Mouse (Mus musculus): ENCODE results near the gene Klhl1.
"Not testable (repeated sequence)": the region's sequence is repeated elsewhere in the genome, so short reads cannot be mapped to it uniquely, and the experiment has no call there.

Gene Klhl1

DNA sequence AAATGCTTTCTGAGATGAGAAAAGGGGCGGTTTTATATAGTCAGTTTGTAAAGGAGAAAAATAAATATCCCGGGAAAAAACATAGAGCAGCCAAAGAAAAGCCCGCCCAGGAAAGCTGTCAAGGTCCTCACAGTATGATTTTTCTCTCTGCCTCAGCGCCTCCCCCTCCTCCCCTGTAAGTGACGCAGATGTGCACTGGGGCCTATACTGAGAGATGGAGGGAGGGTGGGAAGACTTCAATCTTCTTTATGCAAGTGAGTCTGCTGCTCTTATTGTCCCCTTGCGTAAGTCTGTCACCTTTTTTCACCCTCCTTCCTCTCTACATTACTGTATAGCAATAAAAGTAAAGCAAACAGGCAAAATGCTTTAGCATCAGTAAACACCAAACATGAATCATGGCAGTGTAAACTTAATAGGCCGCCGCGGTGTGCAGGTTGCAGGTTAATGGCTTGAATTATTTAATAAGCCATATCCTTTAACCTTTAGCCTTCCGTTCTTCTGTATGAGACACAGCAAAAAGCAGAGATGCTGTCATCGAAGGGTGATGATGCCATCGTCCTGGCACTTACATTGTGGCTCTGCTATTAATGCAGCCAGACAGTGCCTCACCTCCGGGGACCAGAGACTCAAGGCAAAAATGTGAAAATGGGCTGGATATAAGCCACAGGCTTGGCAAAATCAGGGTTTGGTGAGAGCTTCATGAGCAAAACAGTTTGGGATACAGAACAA, at the start of gene Klhl1:
Gene Klhl1, minus strand, starts transcription at position 149 of the 729 bp plus-strand sequence.
- DNase-seq (ENCODE audit: low spot score), result no peak

DNA sequence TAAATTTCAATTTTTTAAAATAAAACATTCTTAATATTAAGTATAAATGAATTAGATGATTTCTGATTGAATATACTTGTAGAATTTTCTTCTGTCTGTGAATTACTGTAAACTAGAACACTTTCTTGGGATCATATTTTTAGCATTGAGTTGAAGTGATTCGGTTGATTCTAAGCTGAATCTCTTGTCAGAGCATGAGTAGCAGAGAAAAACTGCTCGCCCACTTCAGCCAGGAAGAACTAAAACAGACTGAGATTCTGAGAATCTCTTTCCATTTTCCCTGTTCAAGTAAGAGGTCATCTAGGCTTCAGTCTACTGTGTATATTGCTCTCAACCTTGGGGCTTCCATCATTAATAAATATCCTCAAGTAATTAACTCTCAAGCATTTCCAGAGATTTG, 34.8 kb upstream of the Klhl1 start:
- no peak for DNase-seq (ENCODE audit: low spot score)

DNA sequence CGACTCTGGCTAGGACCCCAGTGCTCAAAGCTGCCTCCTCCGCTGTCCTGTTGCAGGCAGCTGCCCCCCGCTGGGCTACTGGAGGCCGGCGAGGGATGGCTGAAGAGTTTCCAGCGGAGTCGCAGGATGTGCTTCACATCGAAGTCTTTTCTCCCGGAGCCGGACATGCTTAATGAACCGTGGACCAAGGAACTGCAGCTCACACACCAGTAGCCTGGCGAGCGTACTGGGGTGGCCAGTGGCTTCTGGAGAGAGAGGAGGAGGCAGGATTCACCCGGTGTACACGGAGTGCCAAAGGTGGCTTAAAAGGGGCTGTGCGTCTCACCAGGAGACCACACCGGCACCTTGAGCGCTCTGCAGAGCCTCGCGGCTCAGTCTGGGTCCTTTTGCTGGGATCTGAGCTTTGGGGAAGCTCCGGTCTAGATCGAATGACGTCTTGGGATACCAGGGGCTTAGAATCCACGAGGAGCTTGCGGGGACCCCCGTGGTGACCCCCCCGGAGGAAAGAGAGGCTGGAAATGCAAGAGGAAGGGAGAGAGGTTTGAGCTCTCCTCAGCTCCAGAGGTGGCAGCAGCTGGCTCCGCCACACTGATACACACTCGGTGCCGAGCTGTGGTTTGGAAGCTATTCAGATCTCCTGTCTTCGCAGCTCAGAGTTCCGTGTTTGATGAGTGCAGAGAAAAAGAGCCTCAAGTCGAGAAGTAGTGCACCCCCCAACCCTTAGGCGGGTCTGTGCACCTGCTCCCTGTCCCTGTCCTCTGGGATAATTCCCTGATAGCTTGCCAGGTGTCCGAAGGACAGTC, 550 bp downstream of the Klhl1 start:
- no peak for DNase-seq (ENCODE audit: low spot score)

DNA sequence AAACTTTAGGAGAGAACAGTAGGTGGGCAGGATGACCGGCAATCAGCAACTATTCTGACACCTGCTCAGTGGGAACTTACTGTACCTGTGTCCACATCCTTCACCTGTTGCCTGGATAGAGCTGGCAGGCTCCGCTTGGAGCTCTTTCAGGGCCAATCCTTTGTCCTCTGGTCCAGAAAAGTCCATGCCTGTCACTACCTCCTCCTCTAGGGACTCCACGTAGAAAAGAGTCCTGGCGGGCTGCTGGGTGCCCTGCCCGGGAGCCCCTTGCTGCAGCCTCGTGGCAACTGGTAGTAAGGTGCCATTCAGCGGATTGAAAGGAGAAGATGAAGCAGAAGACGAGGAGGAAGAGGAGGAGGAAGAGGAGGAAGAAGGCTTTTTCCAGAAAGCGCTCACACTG, 1.2 kb downstream of the Klhl1 start:
- no peak for DNase-seq (ENCODE audit: low spot score)

DNA sequence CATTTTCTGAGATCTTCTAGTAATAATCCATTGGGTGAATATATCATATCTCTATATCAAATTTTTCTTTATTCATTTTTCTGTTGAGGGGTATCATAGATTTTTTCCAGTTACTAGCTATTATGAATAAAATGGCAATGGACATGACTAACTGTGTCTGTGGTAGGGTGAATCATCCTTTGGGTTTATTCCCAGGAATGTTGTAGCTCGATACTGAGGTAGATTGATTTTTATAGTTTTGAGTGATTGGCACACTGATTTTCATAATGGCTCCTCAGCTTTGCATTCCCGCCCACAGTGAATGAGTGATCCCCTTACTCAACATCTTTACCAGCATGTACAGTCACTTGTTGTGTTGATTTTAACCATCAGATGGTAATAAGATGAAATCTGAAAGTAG, 19.0 kb downstream of the Klhl1 start:
- DNase-seq (ENCODE audit: low spot score), result no peak

DNA sequence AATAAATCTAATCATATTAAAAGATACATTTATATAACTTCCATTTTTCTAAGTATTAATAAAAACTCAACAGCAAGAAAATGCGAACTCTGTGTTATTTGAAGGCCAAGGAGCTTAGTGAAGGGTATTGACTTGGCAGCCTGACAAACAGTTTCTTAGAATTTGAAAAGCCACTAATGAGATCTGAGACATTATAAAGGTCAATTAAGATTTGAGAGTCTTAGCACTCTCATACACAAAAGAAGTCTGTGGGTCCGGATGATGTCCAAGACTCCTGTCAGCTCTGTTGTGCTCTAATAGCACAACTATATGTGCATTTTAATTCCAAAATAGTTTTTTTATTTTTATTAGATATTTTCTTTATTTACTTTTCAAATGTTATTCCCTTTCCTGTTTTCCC, 47.1 kb downstream of the Klhl1 start:
- DNase-seq (ENCODE audit: low spot score), result no peak

DNA sequence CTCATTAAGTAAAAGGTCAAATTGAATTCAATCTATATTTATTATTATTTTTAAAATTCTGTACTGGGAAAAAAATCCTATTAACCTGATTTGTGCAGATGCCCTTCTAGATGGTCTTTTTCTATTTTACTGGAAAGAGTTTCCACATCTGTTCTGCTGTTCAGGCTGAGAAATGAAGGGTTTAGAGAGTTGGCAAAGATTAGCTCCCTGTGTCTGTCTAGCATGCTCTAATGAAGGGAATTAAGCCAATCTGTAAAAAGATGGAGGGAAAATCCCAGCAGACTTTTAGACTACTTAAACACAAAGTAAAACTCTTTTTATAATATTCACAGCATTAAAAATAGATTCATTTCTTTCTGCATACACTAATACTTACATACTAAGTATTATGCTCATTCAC, 47.6 kb downstream of the Klhl1 start:
- no peak for DNase-seq (ENCODE audit: low spot score)

DNA sequence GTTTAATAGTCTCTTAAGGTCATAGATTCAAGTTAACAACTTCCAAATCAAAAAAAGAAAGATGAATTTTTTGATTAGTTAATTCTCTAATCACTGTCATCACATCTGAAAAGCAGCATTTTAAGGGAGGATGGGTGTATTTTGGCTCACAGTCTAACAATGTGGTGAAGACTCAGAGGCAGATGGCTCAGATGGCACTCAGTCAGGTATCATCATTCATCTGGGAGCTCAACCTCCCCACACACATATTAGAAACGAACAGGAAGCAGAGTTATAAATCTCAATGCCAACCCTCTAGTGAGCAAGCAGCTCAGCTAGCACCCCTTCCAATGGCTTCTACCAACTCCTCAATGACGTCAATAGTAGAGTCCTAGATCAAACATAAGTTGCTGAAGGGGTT, 57.1 kb downstream of the Klhl1 start:
- no peak for DNase-seq (ENCODE audit: low spot score)

DNA sequence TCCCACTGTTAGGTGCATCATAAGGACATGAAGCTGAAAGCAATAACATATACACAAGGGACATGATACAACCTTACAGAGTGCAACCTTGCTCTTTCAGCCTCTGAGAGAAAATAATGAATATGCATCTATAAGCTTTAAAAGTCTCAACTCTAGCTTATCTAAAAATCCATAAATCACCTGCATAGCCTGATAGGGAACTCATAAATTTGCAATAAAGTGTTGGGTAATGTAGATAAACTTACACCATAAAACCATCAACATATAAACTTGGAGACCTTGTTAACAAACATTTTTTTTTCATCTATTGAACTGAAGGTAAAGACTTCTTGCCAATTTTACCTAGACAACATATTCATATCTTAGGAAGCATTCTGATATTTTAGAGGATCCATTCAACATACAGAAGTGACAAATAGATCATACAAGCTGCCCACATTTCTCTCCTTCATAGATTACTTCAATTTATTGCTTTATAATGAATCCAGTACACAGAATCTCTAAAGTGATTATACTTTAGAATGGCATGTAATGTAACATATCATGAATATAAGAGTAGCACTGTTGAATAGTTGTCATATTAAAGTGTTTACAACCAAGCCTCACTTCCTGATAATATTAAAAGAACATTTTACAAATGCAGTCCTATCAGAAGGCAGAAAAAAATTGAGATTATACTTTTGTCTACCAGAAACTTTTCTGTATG, 126.7 kb downstream of the Klhl1 start:
- no peak for DNase-seq (ENCODE audit: low spot score)

DNA sequence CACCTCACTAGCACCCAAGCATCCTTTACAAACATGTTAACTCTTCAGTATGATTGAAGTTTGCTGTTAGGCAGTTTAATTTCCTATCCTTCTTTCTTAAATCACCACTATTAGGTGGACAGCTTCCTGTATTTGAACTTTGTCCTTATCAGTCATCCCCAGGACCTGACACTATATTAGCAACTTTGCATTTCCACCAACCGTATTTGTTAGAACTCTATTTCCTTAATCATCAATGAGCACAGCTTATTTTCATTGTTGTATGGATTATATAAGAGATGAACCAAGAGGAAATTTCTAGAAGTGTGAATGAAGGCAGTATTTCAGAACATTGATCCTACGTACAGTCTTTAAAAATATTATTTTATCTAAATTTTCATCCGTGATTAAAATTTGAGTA, 156.2 kb downstream of the Klhl1 start:
- DNase-seq (ENCODE audit: low spot score), result no peak

DNA sequence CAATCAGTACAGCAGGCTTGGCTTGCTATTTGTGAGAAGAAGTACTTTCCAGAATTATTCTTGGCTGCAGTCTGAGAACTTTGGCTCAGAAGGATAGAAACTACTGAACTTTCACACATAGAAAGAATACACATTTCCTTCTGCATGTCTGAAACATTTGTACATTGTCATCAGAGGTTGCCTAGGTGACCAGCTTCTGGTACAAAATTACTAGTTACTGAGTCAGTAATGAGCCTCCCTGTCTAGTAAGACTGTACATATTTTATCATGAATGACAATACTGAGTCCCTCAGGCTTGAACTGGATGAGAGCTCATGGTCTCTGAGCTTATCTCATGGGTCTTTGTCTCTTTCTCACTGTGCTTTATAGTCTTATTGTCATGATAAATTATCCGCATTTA, 170.7 kb downstream of the Klhl1 start:
- no peak for DNase-seq (ENCODE audit: low spot score)

DNA sequence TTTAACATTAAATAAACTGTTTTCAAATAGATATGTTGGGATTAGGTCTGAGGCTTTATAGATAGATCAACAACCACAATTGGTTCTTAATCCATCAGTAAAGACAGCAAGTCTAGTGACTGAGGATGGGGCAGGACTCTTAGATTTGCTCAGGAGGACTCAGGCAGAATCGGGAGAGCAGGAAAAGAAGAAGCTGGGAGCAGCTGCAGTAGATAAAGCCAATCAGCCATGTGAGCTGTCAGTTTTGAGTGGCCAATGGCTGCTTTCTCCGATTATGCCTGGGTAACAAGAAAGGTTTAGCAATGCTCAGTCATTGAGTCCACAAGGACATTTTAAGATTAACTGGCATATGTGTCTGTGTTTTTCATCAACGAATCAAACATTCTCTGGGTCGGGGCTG, 187.8 kb downstream of the Klhl1 start:
- DNase-seq (ENCODE audit: low spot score), result no peak

DNA sequence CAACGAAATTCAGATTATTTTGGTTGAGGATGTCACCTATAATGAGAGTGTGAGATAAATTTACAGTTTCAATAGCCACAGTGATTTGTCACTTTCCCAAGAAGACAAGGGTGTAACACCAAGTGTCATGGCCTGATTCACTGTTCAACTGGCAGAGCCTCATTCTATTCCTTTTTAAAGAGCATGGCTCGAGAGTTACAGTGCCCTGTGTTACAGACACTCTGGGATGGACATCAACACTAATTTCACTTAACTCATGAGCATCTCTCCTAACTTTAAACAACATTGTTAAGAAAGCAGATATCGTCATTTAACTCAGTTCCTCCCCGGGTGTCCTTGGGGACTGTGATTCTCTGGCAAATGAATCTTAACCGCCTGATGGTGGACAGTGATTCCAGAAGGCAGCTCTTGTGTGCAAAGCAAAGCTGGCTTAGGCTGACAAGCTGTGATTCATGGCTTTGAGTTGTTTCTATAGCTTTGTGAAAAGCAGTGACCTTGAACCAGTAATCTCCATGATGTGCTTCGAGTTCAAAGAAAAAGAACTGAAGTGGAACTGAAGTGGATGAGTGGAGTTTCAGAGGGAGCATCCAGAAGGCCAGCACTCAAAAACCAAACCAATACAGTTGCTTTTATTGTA, 301.0 kb downstream of the Klhl1 start:
- no peak for DNase-seq (ENCODE audit: low spot score)

DNA sequence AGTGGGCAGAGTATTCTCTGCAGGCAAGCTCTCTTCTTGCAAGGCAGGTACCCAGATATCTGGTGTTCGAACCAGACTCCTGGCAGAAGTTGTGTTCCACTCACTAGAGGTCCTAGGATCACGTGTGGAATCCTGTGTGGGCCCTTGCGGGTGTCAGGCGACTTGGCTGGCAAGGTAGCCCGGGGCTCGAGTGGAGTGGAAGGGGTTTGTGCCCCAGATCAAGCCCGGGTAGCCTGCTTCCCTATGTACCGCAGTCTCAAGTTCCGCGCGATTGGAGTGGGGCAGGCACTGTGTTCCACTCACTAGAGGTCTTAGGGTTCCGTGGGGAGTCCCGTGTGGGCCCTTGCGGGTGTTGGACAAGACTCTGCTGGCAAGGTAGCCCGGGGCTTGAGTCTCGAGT, 324.1 kb downstream of the Klhl1 start:
- DNase-seq (ENCODE audit: low spot score), result not testable (repeated sequence)

DNA sequence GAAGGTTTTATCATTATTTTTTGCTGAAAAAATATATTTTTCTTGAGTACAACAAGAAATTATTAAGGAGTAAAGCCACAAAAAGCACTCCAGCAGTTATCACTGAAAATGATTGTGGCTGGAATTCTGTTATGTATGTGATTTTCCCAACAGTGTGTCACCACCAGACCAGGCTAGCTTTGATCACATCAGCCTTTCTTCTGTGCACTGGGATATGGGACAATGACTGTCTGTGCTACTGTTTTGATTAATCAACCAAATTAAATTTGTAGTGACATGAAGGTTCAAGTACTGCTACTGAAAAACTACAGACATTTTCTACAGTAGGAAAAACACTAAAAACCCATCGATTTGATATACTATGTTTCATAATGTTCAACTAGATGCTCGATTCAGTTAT, 344.4 kb downstream of the Klhl1 start:
- no peak for DNase-seq (ENCODE audit: low spot score)

DNA sequence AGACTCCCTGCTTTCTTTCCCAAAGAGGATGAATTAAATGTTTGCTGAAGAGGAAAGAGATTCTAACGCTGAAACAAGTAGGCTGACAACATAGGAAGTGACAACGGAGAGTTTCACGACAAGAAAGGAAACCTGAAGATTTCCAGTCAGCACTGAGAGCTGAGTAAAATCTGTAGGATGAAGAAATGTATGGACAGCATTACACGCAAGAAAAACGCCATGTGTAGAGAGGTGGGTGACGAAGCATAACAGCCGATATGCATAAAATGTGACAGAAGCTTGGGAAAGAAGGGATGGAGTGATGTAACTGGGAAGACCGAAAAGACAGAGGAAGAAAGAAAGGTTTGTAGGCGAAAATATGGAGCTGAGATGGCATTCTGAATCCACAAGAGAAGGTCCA, 375.8 kb downstream of the Klhl1 start:
- no peak for DNase-seq (ENCODE audit: low spot score)

DNA sequence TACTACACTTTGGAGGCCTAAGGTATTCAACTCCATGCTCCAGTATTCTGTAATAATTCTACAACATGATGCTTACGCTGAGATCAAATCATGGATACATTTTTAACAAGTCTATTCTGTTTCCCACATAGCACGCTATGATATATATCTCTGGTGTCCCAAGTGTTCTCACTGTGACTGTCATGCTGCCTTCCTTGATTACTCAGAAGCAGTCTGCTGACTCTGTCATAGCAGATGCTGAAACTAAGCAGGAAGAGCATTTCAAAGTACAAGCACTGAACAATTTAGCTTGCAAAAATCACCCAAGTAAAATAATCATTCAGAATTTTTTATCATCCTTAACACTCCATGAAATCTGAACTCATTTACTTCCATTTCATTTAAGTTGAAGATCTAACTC, 378.7 kb downstream of the Klhl1 start:
- peak; percentile 8 for DNase-seq (ENCODE audit: low spot score)

DNA sequence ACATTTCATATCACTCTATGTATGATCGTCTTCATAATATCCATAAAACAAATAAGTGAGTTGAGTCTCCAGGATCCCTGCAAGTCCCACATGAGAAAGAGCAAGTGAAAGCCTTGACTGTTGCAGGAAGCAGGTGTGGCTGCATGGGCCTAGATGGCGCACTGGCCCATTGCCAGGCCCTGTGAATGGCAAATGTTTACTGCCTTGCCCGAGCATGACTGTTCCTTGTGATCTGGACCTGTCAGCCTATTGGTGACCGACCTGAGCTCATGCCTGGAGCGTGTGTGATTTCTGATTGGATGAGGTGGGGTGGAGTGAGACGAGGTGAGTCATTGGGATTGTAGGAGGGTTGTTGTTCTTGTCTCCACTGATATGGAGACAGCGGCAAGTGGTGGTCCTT, 411.5 kb downstream of the Klhl1 start:
- no peak for DNase-seq (ENCODE audit: low spot score)

DNA sequence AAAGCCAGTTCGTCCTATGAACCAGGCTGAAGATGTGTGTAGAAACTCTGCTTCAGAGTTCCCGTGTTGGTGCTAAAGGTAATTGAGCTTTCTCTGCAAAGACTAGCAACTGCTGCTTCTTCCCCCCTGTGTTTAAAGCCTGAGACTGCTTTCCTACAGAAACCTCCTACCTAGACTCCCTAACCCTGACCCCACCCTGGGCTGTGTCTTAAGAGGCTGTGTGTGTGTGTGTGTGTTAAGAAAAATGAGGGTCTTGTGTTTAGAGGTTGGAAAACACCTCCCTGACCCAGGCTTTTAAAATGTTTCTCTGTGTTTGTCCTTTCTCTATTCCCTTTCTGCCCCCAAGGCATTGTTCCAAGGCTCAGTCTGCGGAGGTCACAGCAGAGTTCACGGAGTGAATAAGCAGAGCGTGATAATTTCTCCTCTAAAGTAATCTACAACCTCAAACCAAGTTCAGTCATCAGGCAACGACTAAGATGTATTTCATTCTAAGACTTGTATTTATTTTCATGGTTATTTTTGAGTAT, 437.2 kb downstream of the Klhl1 start:
- DNase-seq (ENCODE audit: low spot score), result no peak

DNA sequence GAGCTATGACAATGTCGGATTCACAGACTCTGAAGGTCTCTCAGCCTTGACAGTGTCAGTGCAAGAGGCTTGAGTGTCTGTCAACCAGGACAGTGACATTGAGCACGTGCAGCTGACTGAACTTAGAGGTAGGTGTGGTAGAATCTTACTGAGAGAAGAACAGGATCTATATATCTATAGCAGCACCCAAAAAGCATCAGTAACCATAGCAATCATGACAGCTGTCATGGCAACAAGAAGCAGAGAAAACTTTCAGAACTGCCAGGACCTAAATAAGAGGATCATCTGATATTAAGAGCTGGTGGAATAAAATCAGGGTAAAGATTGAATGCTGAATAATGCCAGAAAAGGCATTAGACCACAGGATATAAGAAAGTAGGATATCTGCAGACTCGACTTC, 453.0 kb downstream of the Klhl1 start:
- DNase-seq (ENCODE audit: low spot score), result no peak

Measured in layer of hippocampus, adult 9-10 months (tissue).